Mouse (Mus musculus): ENCODE results near the gene Lpcat2b. TPM values are rescaled to one million over a fixed set of nuclear protein-coding genes. Genes with fewer than 3 reads are reported as not detected.

Lpcat2b gene
- not detected for polyA plus RNA-seq (2015; fragmentation: Illumina TruSeq; extraction: RNeasy Lipid Tissue Mini Kit (QIAGEN cat#74804); ENCODE audit: low read depth, low replicate concordance)

DNA sequence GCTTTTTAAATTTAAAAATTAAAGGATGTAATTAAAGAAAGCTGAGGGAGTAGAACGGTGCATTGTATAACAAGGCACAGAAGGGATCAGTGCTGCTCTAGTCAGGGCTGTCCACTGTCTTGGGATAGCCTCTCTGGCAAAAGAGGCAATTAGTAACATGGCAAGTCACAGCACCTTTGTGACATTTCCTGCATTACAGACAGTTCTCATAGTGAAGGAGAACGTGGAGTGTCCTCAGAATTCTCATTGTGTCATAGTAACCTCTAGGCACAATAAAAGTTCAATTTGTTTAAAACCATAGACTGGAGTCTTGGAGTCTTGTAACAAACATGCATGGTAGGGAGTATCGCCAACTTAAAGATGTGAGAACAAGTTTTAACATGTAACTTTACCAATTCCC is at the start of gene Lpcat2b:
Gene Lpcat2b, plus strand, starts transcription at position 301 of the 400 bp plus-strand sequence.

DNA sequence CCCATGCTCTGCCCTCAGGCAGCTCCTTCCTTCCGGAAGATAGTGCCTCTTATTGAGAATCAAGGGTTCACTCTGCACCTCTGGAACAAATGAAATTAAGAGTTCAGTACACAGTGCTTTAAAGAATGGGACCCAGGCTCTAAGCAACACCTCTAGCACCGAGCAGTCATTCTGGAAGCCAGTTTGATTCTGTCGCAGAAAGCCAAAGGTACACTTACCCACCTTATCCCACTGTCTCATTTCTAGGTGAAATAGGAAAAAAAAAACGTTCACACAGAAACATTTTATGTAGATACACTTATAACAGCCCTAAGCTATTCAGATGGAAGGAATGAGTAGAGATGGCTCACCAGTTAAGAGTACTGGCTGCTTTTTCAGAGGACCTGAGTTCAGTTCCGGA is 28.9 kb upstream of the Lpcat2b start, which contains the start of gene Ephx4:
Gene Ephx4, plus strand, starts transcription at position 301 of the 400 bp plus-strand sequence.

DNA sequence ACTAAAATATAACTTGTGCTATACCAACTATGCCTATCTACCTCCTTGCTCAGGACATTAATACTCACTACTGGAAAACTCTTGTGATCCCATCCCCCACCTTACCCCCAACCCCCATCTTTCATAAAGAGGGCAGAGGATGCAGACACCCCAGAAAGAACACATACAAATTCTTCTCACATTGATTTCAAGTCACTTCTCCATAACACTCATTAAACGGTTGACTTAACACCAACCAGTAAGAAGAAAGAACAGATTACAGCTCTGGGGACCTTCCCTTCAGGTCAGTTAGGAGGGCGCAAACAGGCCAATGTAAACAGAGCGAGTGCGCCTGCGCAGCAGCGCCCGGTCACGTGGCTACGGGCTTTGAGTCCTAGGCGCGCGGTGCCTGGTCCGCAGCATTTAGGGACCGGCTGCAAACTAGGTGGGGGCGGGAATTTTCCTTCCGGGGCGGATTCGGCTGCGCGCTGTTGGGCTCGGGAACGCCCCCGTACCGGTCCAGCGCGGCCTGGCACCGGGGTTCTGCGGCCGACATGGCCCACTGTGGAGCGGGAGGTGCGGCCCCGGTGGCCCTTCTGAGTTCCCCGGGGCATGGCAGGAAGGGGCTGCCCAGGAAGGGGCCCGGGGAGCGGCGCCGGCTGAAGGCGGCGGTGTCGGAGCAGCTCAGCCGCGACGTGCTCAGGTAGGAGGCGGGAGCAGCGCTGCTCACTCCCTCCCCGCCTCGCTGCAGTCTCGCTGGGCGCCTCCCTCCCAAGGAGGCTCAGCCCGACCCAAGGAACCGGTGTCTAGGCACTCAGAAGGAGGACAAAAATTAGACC is 6.3 kb downstream of the Lpcat2b start, which contains the start of gene Btbd8:
Gene Btbd8, plus strand, starts transcription at position 534 of the 818 bp plus-strand sequence.

Other genes with a start within 250 kb of the Lpcat2b start
- 4.5 TPM for gene Tgfbr3, start 141.9 kb upstream of the Lpcat2b start, polyA plus RNA-seq (2015; fragmentation: Illumina TruSeq; extraction: RNeasy Lipid Tissue Mini Kit (QIAGEN cat#74804); ENCODE audit: low read depth, low replicate concordance)
- 15.6 TPM for gene Brdt, start 100.4 kb upstream of the Lpcat2b start, polyA plus RNA-seq (2015; fragmentation: Illumina TruSeq; extraction: RNeasy Lipid Tissue Mini Kit (QIAGEN cat#74804); ENCODE audit: low read depth, low replicate concordance)
- 105 TPM for gene Ephx4, start 28.8 kb upstream of the Lpcat2b start, polyA plus RNA-seq (2015; fragmentation: Illumina TruSeq; extraction: RNeasy Lipid Tissue Mini Kit (QIAGEN cat#74804); ENCODE audit: low read depth, low replicate concordance)
- 110 TPM for gene Btbd8, start 6.4 kb downstream of the Lpcat2b start, polyA plus RNA-seq (2015; fragmentation: Illumina TruSeq; extraction: RNeasy Lipid Tissue Mini Kit (QIAGEN cat#74804); ENCODE audit: low read depth, low replicate concordance)
- gene Gm42669, start 76.1 kb downstream of the Lpcat2b start, polyA plus RNA-seq (2015; fragmentation: Illumina TruSeq; extraction: RNeasy Lipid Tissue Mini Kit (QIAGEN cat#74804); ENCODE audit: low read depth, low replicate concordance), result 0.57 TPM
- 0.98 TPM for gene 1700028K03Rik, start 103.2 kb downstream of the Lpcat2b start, polyA plus RNA-seq (2015; fragmentation: Illumina TruSeq; extraction: RNeasy Lipid Tissue Mini Kit (QIAGEN cat#74804); ENCODE audit: low read depth, low replicate concordance)
- gene Rpap2, start 165.8 kb downstream of the Lpcat2b start, polyA plus RNA-seq (2015; fragmentation: Illumina TruSeq; extraction: RNeasy Lipid Tissue Mini Kit (QIAGEN cat#74804); ENCODE audit: low read depth, low replicate concordance), result 27.3 TPM
- gene Glmn, start 166.3 kb downstream of the Lpcat2b start, polyA plus RNA-seq (2015; fragmentation: Illumina TruSeq; extraction: RNeasy Lipid Tissue Mini Kit (QIAGEN cat#74804); ENCODE audit: low read depth, low replicate concordance), result 22.5 TPM